Comparison of ENCODE assay signal across 19 mouse cellular contexts in the genomic region with DNA sequence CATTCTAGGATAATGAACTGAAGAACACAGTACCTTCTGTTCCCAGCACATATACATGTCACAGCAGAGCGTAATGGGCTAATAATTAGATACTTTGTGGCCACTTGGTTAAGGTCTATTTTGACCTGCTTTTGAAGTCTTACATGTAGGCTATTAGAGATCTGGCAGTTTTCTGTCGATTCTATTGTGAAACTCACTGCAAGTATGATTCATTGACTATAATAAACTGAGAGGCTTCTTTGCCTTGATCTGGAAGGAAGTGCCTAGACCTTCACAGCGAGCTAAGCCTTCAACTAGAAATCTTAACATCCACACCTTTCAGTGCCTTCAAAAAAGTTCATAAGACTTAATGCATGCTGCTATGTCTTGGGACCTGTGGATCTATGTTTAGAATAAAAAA.
"Had no signal": no experiment of that assay in that cellular context is flagged by ENCODE, and none has a peak within 500 bp of the region (broad histone marks: within the 10 kb centered on the region; RNA-seq: fewer than 3 reads in every experiment).

No protein-coding gene starts in this region.

- H3K27me3 ChIP-seq: liver, embryonic 13.5 days; liver, embryonic 15.5 days; megakaryocyte, embryonic 14.5 days; midbrain, embryonic 12.5 days; midbrain, embryonic 15.5 days; neural tube, embryonic 13.5 days; neural tube, embryonic 15.5 days had no signal

- ATAC-seq: liver, postnatal 0 days; midbrain, embryonic 15.5 days had no signal

- H3K4me3 ChIP-seq: liver, embryonic 13.5 days; liver, embryonic 15.5 days; megakaryocyte, embryonic 14.5 days; midbrain, embryonic 12.5 days; midbrain, embryonic 15.5 days; neural tube, embryonic 13.5 days; neural tube, embryonic 15.5 days had no signal

- H3K9me3 ChIP-seq: liver, embryonic 13.5 days; liver, embryonic 15.5 days; megakaryocyte, embryonic 14.5 days; midbrain, embryonic 12.5 days; midbrain, embryonic 15.5 days; neural tube, embryonic 13.5 days; neural tube, embryonic 15.5 days had no signal

- H3K4me1 ChIP-seq: liver, embryonic 13.5 days; liver, embryonic 15.5 days; megakaryocyte, embryonic 14.5 days; midbrain, embryonic 12.5 days; midbrain, embryonic 15.5 days; neural tube, embryonic 15.5 days had no signal

- H3K27ac ChIP-seq: liver, embryonic 13.5 days; liver, embryonic 15.5 days; macrophage; midbrain, embryonic 12.5 days; midbrain, embryonic 15.5 days; neural tube, embryonic 13.5 days; neural tube, embryonic 15.5 days had no signal

- DNase-seq: liver, embryonic 13.5 days; liver, postnatal 0 days; lung, postnatal 14 days; lung, postnatal 36 days; right cerebral cortex, adult 18-20 months; right cerebral cortex, postnatal 25 days; right cerebral cortex, postnatal 4 days; spleen, adult 18-20 months; thymus, adult 18-20 months; thymus, postnatal 25 days; thymus, postnatal 4 days had no signal

- H3K36me3 ChIP-seq: liver, embryonic 13.5 days; liver, embryonic 15.5 days; midbrain, embryonic 12.5 days; midbrain, embryonic 15.5 days; neural tube, embryonic 13.5 days; neural tube, embryonic 15.5 days had no signal

- H3K4me2 ChIP-seq: liver, embryonic 13.5 days; liver, embryonic 15.5 days; lung, embryonic 14.5 days; midbrain, embryonic 12.5 days; midbrain, embryonic 15.5 days; neural tube, embryonic 13.5 days; neural tube, embryonic 15.5 days had no signal

- H3K9ac ChIP-seq: liver, embryonic 13.5 days; liver, embryonic 15.5 days; liver, postnatal 0 days; lung, embryonic 14.5 days; midbrain, embryonic 12.5 days; midbrain, embryonic 15.5 days; neural tube, embryonic 13.5 days; neural tube, embryonic 15.5 days had no signal
